Mouse (Mus musculus) liver, embryonic 16.5 days (tissue): ENCODE measurements around the gene Gdap1l1. TPM values are rescaled to one million over a fixed set of nuclear protein-coding genes. Genes with fewer than 3 reads are reported as not detected.
A peak's percentile ranks its signal among the peaks of the same experiment; 100 is the strongest.

Source experiments
- ATAC-seq: fragments of 200-750 bp; cut with Nextera tagmentation; 2 replicates; pipeline ENCODE4 v1.8.0; 2017; ENCODE audit warnings: low read depth, mild to moderate bottlenecking, moderate number of reproducible peaks, moderate library complexity
- H3K27ac ChIP-seq: fragments of 300-500 bp; sonication (generic); 2 replicates; pipeline ENCODE4 v1.5.1; 2014; ENCODE audit warnings: mild to moderate bottlenecking, low read length
- H3K27me3 ChIP-seq: fragments of 300-500 bp; sonication (generic); 2 replicates; pipeline ENCODE4 v1.6.1; 2014; ENCODE audit warnings: low read depth, low read length, mixed read lengths; ENCODE audit not compliant: control insufficient read depth, insufficient read depth
- H3K36me3 ChIP-seq: fragments of 300-500 bp; sonication (generic); 2 replicates; pipeline ENCODE4 v1.6.1; 2014; ENCODE audit warnings: mild to moderate bottlenecking; ENCODE audit not compliant: control insufficient read depth, insufficient read depth
- H3K4me1 ChIP-seq: fragments of 300-500 bp; sonication (generic); 2 replicates; pipeline ENCODE4 v1.6.1; 2014; ENCODE audit warnings: low read depth, low read length, mixed read lengths; ENCODE audit not compliant: control insufficient read depth
- H3K4me2 ChIP-seq: fragments of 300-500 bp; sonication (generic); 2 replicates; pipeline ENCODE4 v1.6.1; 2014; ENCODE audit warnings: low read depth, low read length, mixed read lengths
- H3K4me3 ChIP-seq: fragments of 300-500 bp; sonication (generic); 2 replicates; pipeline ENCODE4 v1.5.1; 2014; ENCODE audit warnings: low read depth, mild to moderate bottlenecking, low read length
- H3K9ac ChIP-seq: fragments of 300-500 bp; sonication (generic); 2 replicates; pipeline ENCODE4 v1.6.1; 2014; ENCODE audit warnings: low read depth, low read length
- H3K9me3 ChIP-seq: fragments of 300-500 bp; sonication (generic); replicated peaks from 2 replicates; pipeline ENCODE4 v1.6.1; 2016; ENCODE audit warnings: low read length; ENCODE audit not compliant: control insufficient read depth
- WGBS: fragments of 180-500 bp; shearing (Covaris S2); extraction: QIAGEN DNeasy Blood & Tissue Kit; methylation state at CpG from one replicate; pipeline ENCODE4 v1.1.7; 2014; ENCODE audit not compliant: insufficient replicate concordance; 5-methylcytosine and 5-hydroxymethylcytosine counted together
- polyA plus RNA-seq: library from polyadenylated mRNA; unstranded; fragments of >200 nt; fragmentation: Nextera tagmentation; extraction: Ambion mirVana; gene quantifications from 2 replicates; pipeline ENCODE4 v1.2.1, GENCODE M21; 2015

Gdap1l1 gene
- polyA plus RNA-seq, 1 experiment from 2014 or later, result 0.12 TPM

DNA sequence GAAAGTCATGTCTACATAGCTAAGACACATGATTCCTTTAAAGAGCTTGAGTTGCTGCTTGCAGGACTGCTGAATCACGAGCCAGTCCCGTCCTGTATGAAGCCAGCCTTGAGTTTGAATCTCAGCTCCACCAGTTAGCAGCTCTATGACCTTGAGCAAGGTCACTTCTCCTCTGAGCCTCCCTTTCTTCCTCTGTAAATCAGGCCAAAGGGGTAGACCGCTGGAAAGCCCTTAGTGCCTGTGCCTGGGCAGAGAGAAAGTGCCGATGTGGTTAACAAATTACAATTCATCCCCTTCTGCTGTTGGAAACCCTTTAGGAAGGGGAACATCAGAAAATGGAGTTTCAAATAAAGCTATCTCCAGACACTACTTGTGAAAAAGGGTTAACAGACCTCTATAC lies 476 bp upstream of the Gdap1l1 start:
- peaks cover 24% of the 10 kb centered on the region for H3K27me3 ChIP-seq
- H3K9me3 ChIP-seq, result no peaks in the 10 kb centered on the region
- 38% methylated on average over 4 of the region's 4 CpGs for WGBS
- H3K4me2 ChIP-seq, result no peak overlapping the region
- H3K4me3 ChIP-seq, result no peak overlapping the region
- no peak for ATAC-seq
- H3K36me3 ChIP-seq, result no peaks in the 10 kb centered on the region
- H3K4me1 ChIP-seq, result no peaks in the 10 kb centered on the region
- H3K27ac ChIP-seq, result no peak overlapping the region
- no peak overlapping the region for H3K9ac ChIP-seq

DNA sequence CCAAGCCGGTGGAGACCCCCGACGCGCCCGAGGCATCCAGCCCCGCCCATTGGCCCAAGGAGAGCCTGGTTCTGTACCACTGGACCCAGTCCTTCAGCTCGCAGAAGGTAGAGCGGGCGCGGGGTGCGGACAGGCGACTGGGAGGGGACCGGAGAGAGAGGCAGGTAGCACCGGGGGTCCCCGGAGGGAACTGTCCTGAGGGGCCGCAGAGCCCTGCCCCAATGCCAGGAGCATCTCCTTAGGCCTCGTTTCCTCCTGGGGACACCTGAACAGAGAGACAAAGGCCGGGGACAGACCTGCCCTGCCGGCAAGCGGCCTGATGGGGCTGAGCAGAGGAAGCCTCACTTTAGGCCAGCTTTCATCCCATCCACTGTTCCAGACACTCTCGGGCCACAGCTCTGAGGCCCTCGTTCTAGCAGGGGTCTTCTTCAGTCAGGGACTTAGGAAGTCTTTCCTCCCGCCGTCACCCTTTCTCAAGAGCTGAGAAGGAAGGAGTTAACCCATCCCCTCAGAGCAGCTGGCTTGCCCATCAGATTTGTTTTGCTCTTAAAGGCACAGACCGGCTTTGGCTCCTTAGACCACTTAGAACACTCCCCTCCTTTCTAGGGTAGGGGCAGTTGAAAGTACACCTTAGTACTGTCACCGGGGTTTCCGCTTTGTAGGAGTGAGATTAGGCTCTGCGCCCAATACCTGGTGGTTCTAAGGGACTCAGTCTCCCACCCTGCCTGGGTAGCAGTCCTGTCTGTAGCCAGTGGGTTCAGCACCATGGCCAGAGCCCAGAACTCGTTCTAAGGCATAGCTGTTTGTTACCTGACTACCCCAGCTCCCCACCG lies 559 bp downstream of the Gdap1l1 start:
- H3K4me3 ChIP-seq, result no peak overlapping the region
- no peak overlapping the region for H3K9ac ChIP-seq

DNA sequence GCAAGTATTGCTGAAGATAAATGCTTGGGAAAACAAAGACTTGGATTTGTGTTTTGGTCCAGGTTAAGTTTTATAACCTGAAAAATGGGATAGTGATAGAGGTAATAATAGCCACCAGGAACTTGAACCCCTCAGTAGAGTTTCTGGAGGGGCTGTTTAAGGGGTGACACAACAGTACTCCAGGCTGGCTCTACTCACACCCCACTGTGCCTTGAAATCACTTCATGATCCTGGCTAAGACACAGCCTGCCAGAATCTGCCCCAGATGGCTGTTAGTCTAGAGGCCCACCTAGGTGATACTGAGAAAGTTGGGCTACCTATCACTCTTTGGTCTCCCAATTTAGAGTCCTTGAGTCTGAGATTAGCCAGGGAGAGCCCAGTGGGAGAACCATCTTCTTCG lies 1.2 kb downstream of the Gdap1l1 start:
- H3K4me3 ChIP-seq, result no peak overlapping the region
- ATAC-seq, result no peak
- H3K27me3 ChIP-seq, result peaks cover 24% of the 10 kb centered on the region
- H3K9me3 ChIP-seq, result no peaks in the 10 kb centered on the region
- H3K36me3 ChIP-seq, result no peaks in the 10 kb centered on the region
- H3K27ac ChIP-seq, result no peak overlapping the region
- H3K4me2 ChIP-seq, result no peak overlapping the region
- no peaks in the 10 kb centered on the region for H3K4me1 ChIP-seq
- no peak overlapping the region for H3K9ac ChIP-seq
- 18% methylated on average over 1 of the region's 1 CpGs for WGBS

More for the DNA sequence above, 559 bp downstream of the Gdap1l1 start:
- Histone ChIP-seq H3K36me3 (no peaks in the 10 kb centered on the region), H3K9me3 (no peaks in the 10 kb centered on the region), H3K4me2 (no peak overlapping the region), H3K27ac (no peak overlapping the region), H3K27me3 (peaks cover 24% of the 10 kb centered on the region), H3K4me1 (no peaks in the 10 kb centered on the region)
- WGBS, result 3% methylated on average over 30 of the region's 30 CpGs
- ATAC-seq, result no peak

GRCm38 (mm10) chr2:163443543-163443942 lies 5.3 kb downstream of the Gdap1l1 start:
- H3K9ac ChIP-seq, result no peak overlapping the region
- H3K36me3 ChIP-seq, result no peaks in the 10 kb centered on the region
- H3K9me3 ChIP-seq, result no peaks in the 10 kb centered on the region
- peaks cover 13% of the 10 kb centered on the region for H3K27me3 ChIP-seq
- WGBS, result 44% methylated on average over 6 of the region's 6 CpGs
- H3K4me3 ChIP-seq, result no peak overlapping the region
- no peak overlapping the region for H3K4me2 ChIP-seq
- no peaks in the 10 kb centered on the region for H3K4me1 ChIP-seq
- no peak for ATAC-seq
- H3K27ac ChIP-seq, result no peak overlapping the region

DNA sequence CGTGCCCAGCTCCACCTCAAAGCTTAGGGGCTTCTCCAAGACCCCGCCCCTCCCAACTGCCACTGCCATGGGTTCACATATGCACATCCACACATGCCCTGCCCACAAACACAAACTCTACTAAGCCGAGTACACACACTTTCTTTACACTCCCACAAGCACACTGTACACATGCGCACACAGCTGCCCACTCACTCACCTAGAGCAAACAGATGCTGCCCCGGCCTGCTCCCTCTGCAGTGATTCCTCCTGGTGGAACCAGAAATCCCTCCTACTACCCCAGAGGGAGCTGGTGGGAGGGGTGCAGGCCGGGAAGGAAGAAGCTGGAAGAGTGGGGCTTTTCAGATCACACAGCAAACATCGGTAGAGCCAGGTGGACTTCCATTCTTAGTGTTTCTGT lies 5.7 kb downstream of the Gdap1l1 start:
- peaks cover 8% of the 10 kb centered on the region for H3K27me3 ChIP-seq
- WGBS, result 40% methylated on average over 7 of the region's 7 CpGs
- no peak overlapping the region for H3K9ac ChIP-seq
- H3K27ac ChIP-seq, result no peak overlapping the region
- H3K4me2 ChIP-seq, result no peak overlapping the region
- H3K4me1 ChIP-seq, result no peaks in the 10 kb centered on the region
- 0 out of 2 replicates have a peak, but pooled peaks have one; percentile 24 for ATAC-seq
- no peak overlapping the region for H3K4me3 ChIP-seq
- H3K36me3 ChIP-seq, result no peaks in the 10 kb centered on the region
- no peaks in the 10 kb centered on the region for H3K9me3 ChIP-seq

GRCm38 (mm10) chr2:163447375-163447774 lies 9.1 kb downstream of the Gdap1l1 start:
- Histone ChIP-seq H3K9ac (no peak overlapping the region), H3K4me3 (no peak overlapping the region), H3K36me3 (no peaks in the 10 kb centered on the region), H3K27ac (no peak overlapping the region), H3K27me3 (no peaks in the 10 kb centered on the region), H3K4me1 (no peaks in the 10 kb centered on the region), H3K4me2 (no peak overlapping the region), H3K9me3 (no peaks in the 10 kb centered on the region)
- no peak for ATAC-seq
- 73% methylated on average over 12 of the region's 12 CpGs for WGBS

GRCm38 (mm10) chr2:163449276-163449675 lies 11.0 kb downstream of the Gdap1l1 start:
- Histone ChIP-seq H3K9me3 (no peaks in the 10 kb centered on the region), H3K4me1 (no peaks in the 10 kb centered on the region), H3K36me3 (no peaks in the 10 kb centered on the region), H3K4me2 (no peak overlapping the region), H3K9ac (no peak overlapping the region), H3K4me3 (no peak overlapping the region), H3K27me3 (no peaks in the 10 kb centered on the region), H3K27ac (no peak overlapping the region)
- WGBS, result 32% methylated on average over 3 of the region's 3 CpGs
- no peak for ATAC-seq

- Histone ChIP-seq H3K9ac (no peak overlapping the region), H3K36me3 (no peaks in the 10 kb centered on the region), H3K4me1 (no peaks in the 10 kb centered on the region), H3K4me2 (no peak overlapping the region), H3K27me3 (no peaks in the 10 kb centered on the region), H3K9me3 (no peaks in the 10 kb centered on the region), H3K27ac (no peak overlapping the region), H3K4me3 (no peak overlapping the region)
- 54% methylated on average over 6 of the region's 6 CpGs for WGBS
- no peak for ATAC-seq
Measured at GRCm38 (mm10) chr2:163450668-163451295, 12.5 kb downstream of the Gdap1l1 start.

DNA sequence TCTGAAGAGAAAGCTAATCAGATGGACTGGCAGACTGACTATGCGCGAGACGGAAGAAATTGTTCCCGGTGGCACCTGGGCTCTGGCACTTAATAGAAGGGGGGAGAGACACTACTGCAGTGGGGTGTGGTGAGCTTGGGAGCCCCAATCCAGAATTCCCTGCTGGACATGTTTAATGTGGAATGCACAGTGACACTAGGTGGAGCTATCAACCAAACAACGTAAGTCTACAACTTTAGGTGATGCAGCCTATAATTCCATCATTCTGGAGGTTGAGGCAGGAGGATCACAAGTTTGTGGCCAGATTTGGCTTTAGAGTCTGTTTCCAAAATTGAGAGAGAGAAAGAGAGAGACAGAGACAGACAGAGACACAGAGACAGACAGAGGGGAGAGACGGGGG lies 14.5 kb downstream of the Gdap1l1 start:
- no peaks in the 10 kb centered on the region; the same call in 1 of the 2 replicates for H3K27me3 ChIP-seq
- H3K4me1 ChIP-seq, result no peaks in the 10 kb centered on the region
- 75% methylated on average over 6 of the region's 6 CpGs for WGBS
- no peak overlapping the region for H3K9ac ChIP-seq
- H3K4me2 ChIP-seq, result no peak overlapping the region
- H3K9me3 ChIP-seq, result no peaks in the 10 kb centered on the region
- H3K27ac ChIP-seq, result no peak overlapping the region
- H3K4me3 ChIP-seq, result no peak overlapping the region
- H3K36me3 ChIP-seq, result no peaks in the 10 kb centered on the region
- no peak for ATAC-seq
